ENCODE assay signal across 8 mouse cellular contexts in the genomic region with DNA sequence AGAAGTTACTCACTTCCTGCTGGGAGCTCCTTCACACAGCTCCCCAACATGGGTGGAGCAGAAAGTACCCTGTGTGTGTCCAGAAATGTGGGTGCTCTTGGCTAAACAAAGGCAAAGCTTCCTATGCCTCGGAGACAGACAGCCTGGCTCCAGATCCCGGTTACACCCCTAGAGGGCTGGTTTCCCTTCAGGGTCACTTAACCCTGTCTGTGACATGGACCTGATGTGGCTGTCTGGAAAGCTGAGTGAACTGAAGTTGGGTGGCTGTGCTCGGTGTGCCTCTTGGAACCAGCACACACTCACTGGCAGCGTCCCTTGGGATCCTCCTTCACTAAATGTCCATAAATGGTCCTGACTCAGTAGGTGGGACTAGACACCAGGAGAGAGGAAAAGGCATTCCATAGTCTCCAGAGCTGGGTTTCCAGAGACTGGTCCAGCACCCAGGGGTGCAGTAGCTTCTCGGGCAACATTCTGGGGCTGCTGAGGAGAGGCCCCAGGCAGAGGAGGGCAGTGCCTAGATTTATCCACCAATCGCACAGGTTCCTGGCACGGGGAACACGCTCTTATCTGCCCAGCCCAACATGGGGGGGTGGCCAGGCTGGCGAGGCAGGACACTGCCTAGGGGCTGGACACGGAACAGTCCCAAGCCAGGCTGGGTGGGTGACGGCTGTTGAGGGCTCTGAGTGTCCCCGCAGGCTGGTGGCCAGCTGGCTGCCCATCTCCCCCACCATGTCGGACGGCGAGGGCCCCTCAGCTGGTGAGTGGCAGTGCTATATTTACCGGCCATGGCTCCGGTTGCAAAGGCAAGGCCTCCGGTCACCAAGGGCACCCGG. TPM values are rescaled to one million over a fixed set of nuclear protein-coding genes. Genes with fewer than 3 reads are reported as not detected.
DNase-seq lines count a peak whose midpoint lies in the region; ATAC-seq and TF ChIP-seq lines count a peak whose summit lies in the region.

A gene (plus strand): TSS at position 362 of the 833 bp plus-strand sequence.

- no peak for TF ChIP-seq CTCF in embryonic fibroblast, embryonic 13.5 days (IDR thresholded peaks at IDR 0.05; ENCODE audit: borderline replicate concordance, insufficient read depth, low read length)

- 22% methylated on average over 19 of the region's 19 CpGs for WGBS in heart, embryonic 16.5 days
- WGBS in lung, embryonic 15.5 days = 27% methylated on average over 19 of the region's 19 CpGs

- peak within 1 kb of the TSS; percentile 3; the same call in 1 of the 2 replicates for H3K27ac ChIP-seq in embryonic fibroblast, embryonic 13.5 days (ENCODE audit: insufficient read depth, low read length)
- peak within 1 kb of the TSS; percentile 95 for H3K27ac ChIP-seq in heart, embryonic 16.5 days (ENCODE audit: low read length)
- peak within 1 kb of the TSS; percentile 80 for H3K27ac ChIP-seq in lung, embryonic 15.5 days

- peak within 1 kb of the TSS; percentile 60 for H3K4me2 ChIP-seq in heart, embryonic 16.5 days (ENCODE audit: low read depth, low read length)
- peak within 1 kb of the TSS; percentile 48 for H3K4me2 ChIP-seq in lung, embryonic 15.5 days

- peak; percentile 90 for ATAC-seq in heart, embryonic 16.5 days (replicated peaks; ENCODE audit: extremely low read depth, insufficient read depth, low FRiP score)
- peak; percentile 79 for ATAC-seq in lung, embryonic 15.5 days (ENCODE audit: borderline replicate concordance, extremely low read depth, low FRiP score, low TSS enrichment)

- TF ChIP-seq POLR2A in embryonic fibroblast, embryonic 13.5 days (IDR thresholded peaks at IDR 0.05; ENCODE audit: low read depth, low read length) = no peak

- no peak within 1 kb of the TSS for H3K4me3 ChIP-seq in embryonic fibroblast, embryonic 13.5 days (ENCODE audit: insufficient read depth, low read length)
- peak within 1 kb of the TSS; percentile 48 for H3K4me3 ChIP-seq in heart, embryonic 16.5 days (ENCODE audit: low read length)
- peak within 1 kb of the TSS; percentile 16 for H3K4me3 ChIP-seq in lung, embryonic 15.5 days

- peaks cover 6% of the 10 kb centered on the region for H3K4me1 ChIP-seq in embryonic fibroblast, embryonic 13.5 days (ENCODE audit: control insufficient read depth, insufficient read depth, low read length)
- H3K4me1 ChIP-seq in heart, embryonic 16.5 days (ENCODE audit: control insufficient read depth, insufficient read depth, low read length) = peaks cover 52% of the 10 kb centered on the region
- H3K4me1 ChIP-seq in lung, embryonic 15.5 days = peaks cover 55% of the 10 kb centered on the region

- H3K9me3 ChIP-seq in heart, embryonic 16.5 days (replicated peaks; ENCODE audit: control insufficient read depth, low read length) = no peaks in the 10 kb centered on the region
- H3K9me3 ChIP-seq in lung, embryonic 15.5 days = no peaks in the 10 kb centered on the region

- peak within 1 kb of the TSS; percentile 79 for H3K9ac ChIP-seq in heart, embryonic 16.5 days (ENCODE audit: low read length)
- H3K9ac ChIP-seq in lung, embryonic 15.5 days = peak within 1 kb of the TSS; percentile 23

- no peaks in the 10 kb centered on the region for H3K27me3 ChIP-seq in heart, embryonic 16.5 days (ENCODE audit: control insufficient read depth, insufficient read depth, low read length)
- no peaks in the 10 kb centered on the region for H3K27me3 ChIP-seq in lung, embryonic 15.5 days

- no peak for DNase-seq in frontal cortex, adult 2 months (ENCODE audit: extremely low spot score in 1 of 2, low spot score in 1 of 2)
- DNase-seq in frontal cortex, postnatal 14 days (ENCODE audit: low spot score in 2 of 2) = no peak
- DNase-seq in kidney, postnatal 25 days = peak; percentile 34 to 75
- DNase-seq in urinary bladder, postnatal 36 days (ENCODE audit: low spot score in 2 of 2) = peak; percentile 35 to 38
- DNase-seq in spleen, postnatal 4 days (ENCODE audit: low spot score in 2 of 2) = no peak

- no peaks in the 10 kb centered on the region for H3K36me3 ChIP-seq in heart, embryonic 16.5 days (ENCODE audit: control insufficient read depth, insufficient read depth)
- H3K36me3 ChIP-seq in lung, embryonic 15.5 days = no peaks in the 10 kb centered on the region

RNA-seq across cellular contexts. Expression of the gene that starts here (rescaled TPM):
- 49.3 and 57.7 TPM in 2 replicates for polyA plus RNA-seq in frontal cortex, adult 2 months (2012; rRNA removed)
- 40.5 and 48.0 TPM in 2 replicates for polyA plus RNA-seq in embryonic fibroblast, embryonic 13.5 days (2011; ENCODE audit: insufficient read length, low read depth, missing spikeins)
- 84.9 and 87.0 TPM in 2 replicates for polyA plus RNA-seq in heart, embryonic 16.5 days (2015; fragmentation: Nextera tagmentation; extraction: Ambion mirVana)
- polyA plus RNA-seq in lung, embryonic 15.5 days (2015; fragmentation: Nextera tagmentation; extraction: Ambion mirVana) = 107 and 117 TPM in 2 replicates

Comparison
In these comparisons a context has a peak if more than half of its experiments do, and no peak if none do; other contexts are left out.
1. DNase-seq: peak in kidney, postnatal 25 days (2 of 2) and urinary bladder, postnatal 36 days (2 of 2); none in frontal cortex, adult 2 months (0 of 2), frontal cortex, postnatal 14 days (0 of 2) and spleen, postnatal 4 days (0 of 2).
2. H3K27ac ChIP-seq: peak in every context shown above with its lines; median percentile 95 in heart, embryonic 16.5 days; 80 in lung, embryonic 15.5 days; 3 in embryonic fibroblast, embryonic 13.5 days.